Mouse (Mus musculus): ENCODE data around the gene Vamp9.

DNA sequence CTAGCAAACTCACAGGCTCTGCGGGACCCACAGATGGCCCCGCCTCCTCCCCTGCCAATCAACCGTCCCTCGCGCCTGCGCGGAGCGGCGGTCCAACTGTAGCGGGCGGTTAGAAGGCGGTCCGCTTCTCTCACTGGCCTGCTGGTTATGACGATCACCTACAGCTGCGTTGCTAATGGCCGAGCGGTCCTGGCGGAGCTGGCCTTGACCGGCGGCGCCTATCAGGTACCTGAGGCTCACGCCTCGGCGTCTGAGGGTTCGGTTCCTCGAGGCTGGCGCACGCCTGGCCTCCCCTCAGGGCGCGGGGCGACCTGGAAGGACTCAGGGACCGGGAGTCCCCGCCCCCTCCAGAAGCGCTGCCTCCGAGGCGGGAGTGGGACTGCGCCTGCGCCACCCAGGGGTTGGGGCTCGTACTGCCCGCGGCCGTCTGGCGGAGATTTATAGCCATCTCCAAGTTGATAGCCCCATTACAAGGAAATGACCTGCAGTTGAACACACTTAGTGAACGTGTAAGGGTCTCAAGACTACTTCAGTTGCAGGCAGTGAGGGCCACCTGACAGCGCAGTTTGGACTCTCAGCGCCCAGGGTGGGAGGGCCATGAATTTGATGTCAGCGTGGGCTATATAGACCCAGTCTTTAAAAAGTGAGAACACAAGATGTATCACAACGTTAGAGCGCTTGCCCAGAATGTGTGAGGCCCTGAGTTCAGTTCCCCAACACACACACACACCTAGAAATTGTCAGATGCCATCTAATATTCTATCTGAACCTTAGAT, at the start of gene Vamp9:
- TF ChIP-seq MAFK (IDR thresholded peaks at IDR 0.05; ENCODE audit: insufficient read depth, low read depth, low read length) (no peak), ZC3H11A (IDR thresholded peaks at IDR 0.05; ENCODE audit: borderline replicate concordance, low read depth, low read length) (no peak), ZNF384 (IDR thresholded peaks at IDR 0.05; ENCODE audit: low read depth, low read length) (no peak), HCFC1 (IDR thresholded peaks at IDR 0.05; ENCODE audit: borderline replicate concordance, insufficient read depth, low read length) (no peak), CHD2 (IDR thresholded peaks at IDR 0.05; ENCODE audit: low read depth, low read length) (no peak)

Data from ES-E14 (cell line).